Mouse (Mus musculus) limb, embryonic 14.5 days (tissue): Measurements from ENCODE around the gene Mthfsl. TPM values are rescaled to one million over a fixed set of nuclear protein-coding genes. Genes with fewer than 3 reads are reported as not detected.
"Not testable (repeated sequence)": the region's sequence is repeated elsewhere in the genome, so short reads cannot be mapped to it uniquely, and the experiment has no call there.

Source experiments
- ATAC-seq: fragments of 200-750 bp; cut with Nextera tagmentation; 2 replicates; pipeline ENCODE4 v1.8.0; 2017; ENCODE audit warnings: low read depth, moderate number of reproducible peaks, moderate TSS enrichment; ENCODE audit not compliant: low FRiP score
- DNase-seq: peaks from one replicate; pipeline ENCODE4 v3.0.0-alpha.2; 2015; ENCODE audit warnings: low spot score
- H3K27ac ChIP-seq: fragments of 300-500 bp; sonication (generic); replicated peaks from 2 replicates; pipeline ENCODE4 v1.5.1; 2014; ENCODE audit warnings: low read depth, mild to moderate bottlenecking, low read length, moderate library complexity, mixed read lengths
- H3K27me3 ChIP-seq: fragments of 300-500 bp; sonication (generic); 2 replicates; pipeline ENCODE4 v1.6.1; 2014; ENCODE audit warnings: low read length, mixed read lengths; ENCODE audit not compliant: control insufficient read depth, insufficient read depth
- H3K36me3 ChIP-seq: fragments of 300-500 bp; sonication (generic); 2 replicates; pipeline ENCODE4 v1.6.1; 2014; ENCODE audit warnings: mild to moderate bottlenecking, low read length, moderate library complexity, mixed read lengths; ENCODE audit not compliant: control insufficient read depth, insufficient read depth
- H3K4me1 ChIP-seq: fragments of 300-500 bp; sonication (generic); 2 replicates; pipeline ENCODE4 v1.6.1; 2014; ENCODE audit warnings: antibody characterized with exemption, low read length, mixed read lengths; ENCODE audit not compliant: control insufficient read depth, insufficient read depth
- H3K4me2 ChIP-seq: fragments of 300-500 bp; sonication (generic); replicated peaks from 2 replicates; pipeline ENCODE4 v1.6.1; 2014; ENCODE audit warnings: low read depth, mild to moderate bottlenecking, low read length, moderate library complexity; ENCODE audit not compliant: severe bottlenecking
- H3K4me3 ChIP-seq: fragments of 300-500 bp; sonication (generic); replicated peaks from 2 replicates; pipeline ENCODE4 v1.5.1; 2014; ENCODE audit warnings: low read length
- H3K9ac ChIP-seq: fragments of 300-500 bp; sonication (generic); 2 replicates; pipeline ENCODE4 v1.6.1; 2014; ENCODE audit warnings: mild to moderate bottlenecking, low read depth, low read length, moderate library complexity; ENCODE audit not compliant: severe bottlenecking
- H3K9me3 ChIP-seq: fragments of 300-500 bp; sonication (generic); 2 replicates; pipeline ENCODE4 v1.6.1; 2016; ENCODE audit warnings: low read length; ENCODE audit not compliant: control insufficient read depth
- WGBS: fragments of 180-500 bp; shearing (Covaris S2); extraction: QIAGEN DNeasy Blood & Tissue Kit; methylation state at CpG from one replicate; pipeline ENCODE4 v1.1.7; 2014; 5-methylcytosine and 5-hydroxymethylcytosine counted together
- polyA plus RNA-seq, 2 experiments: library from polyadenylated mRNA; depleted of rRNA in 1 of 2; stranded (reverse) in 1 of 2; unstranded in 1 of 2; fragments of >200 nt; fragmentation: Nextera tagmentation in 1 of 2; extraction: Ambion mirVana in 1 of 2; gene quantifications; 2 replicates each; pipeline versions ENCODE4 v1.2.1 to v1.2.3; 2012 to 2014

Mthfsl gene
- polyA plus RNA-seq, 2 experiments: 29.5 to 36.1 TPM

GRCm38 (mm10) chr9:88728311-88728710, 8.2 kb upstream of the Mthfsl start:
- not testable (repeated sequence) for H3K27ac ChIP-seq, H3K9ac ChIP-seq, H3K27me3 ChIP-seq, H3K4me2 ChIP-seq, ATAC-seq, DNase-seq, H3K36me3 ChIP-seq, H3K4me1 ChIP-seq, H3K9me3 ChIP-seq, H3K4me3 ChIP-seq

DNA sequence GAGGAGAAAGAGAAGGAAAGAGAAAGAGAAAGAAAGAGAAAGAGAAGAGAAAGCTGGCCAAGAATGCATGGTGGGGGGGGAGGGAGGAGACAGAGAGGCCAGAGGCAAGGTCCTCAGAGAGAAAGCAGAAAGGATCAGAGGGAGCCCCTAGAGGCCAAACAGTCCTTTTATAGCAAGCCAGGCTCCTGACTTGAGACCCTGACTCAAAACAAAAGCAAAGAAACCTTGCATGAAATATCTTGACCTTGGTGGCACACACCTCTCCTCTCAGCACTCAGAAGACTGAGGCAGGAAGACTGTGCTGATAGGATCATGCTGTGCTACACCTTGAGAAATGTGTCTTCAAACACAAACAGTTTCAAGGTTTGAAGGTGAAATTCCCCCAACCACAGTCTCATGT, 1.5 kb upstream of the Mthfsl start:
- H3K27ac ChIP-seq, H3K4me2 ChIP-seq, H3K9ac ChIP-seq, H3K4me3 ChIP-seq, ATAC-seq, H3K4me1 ChIP-seq, H3K36me3 ChIP-seq, DNase-seq, H3K9me3 ChIP-seq, H3K27me3 ChIP-seq: not testable (repeated sequence)

GRCm38 (mm10) chr9:88719073-88719921, 799 bp downstream of the Mthfsl start:
- ATAC-seq (peak; percentile 92), DNase-seq (peak; percentile 5)
- not testable (repeated sequence) for H3K4me1 ChIP-seq, H3K9me3 ChIP-seq, H3K27me3 ChIP-seq, H3K36me3 ChIP-seq
- H3K4me2 ChIP-seq: peak overlapping the region; percentile 35
- WGBS: 15% methylated on average over 7 of the region's 46 CpGs
- 0 out of 2 replicates have a peak overlapping the region, but pooled peaks have one; percentile 31 for H3K9ac ChIP-seq
- H3K4me3 ChIP-seq: peak overlapping the region; percentile 31
- peak overlapping the region; percentile 72; the same call in 1 of the 2 replicates for H3K27ac ChIP-seq

DNA sequence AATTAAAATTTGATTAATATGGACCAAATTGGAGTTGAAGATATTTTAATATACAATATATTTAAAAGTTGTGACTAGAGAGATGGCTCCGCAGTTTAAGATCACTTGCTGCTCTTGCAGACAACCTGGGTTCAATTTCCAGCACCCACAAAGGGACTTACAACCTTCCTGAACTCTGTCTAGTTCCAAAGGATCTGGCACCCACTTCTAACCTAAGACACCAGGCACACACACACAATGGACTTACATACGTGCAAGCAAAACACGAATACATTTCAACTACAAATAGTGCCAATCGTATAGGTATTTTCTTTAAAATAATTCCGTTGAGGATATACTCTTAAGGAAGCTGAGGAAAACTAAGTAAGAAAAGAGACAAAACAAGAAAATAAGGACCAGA, 1.5 kb downstream of the Mthfsl start:
- ATAC-seq, H3K36me3 ChIP-seq, H3K4me1 ChIP-seq, H3K9me3 ChIP-seq, H3K27ac ChIP-seq, H3K4me2 ChIP-seq, DNase-seq, H3K9ac ChIP-seq, H3K27me3 ChIP-seq: not testable (repeated sequence)
- H3K4me3 ChIP-seq: peak overlapping the region; percentile 31; the same call in 1 of the 2 replicates
- 74% methylated on average over 5 of the region's 5 CpGs for WGBS

GRCm38 (mm10) chr9:88718140-88718539, 2.0 kb downstream of the Mthfsl start:
- H3K4me1 ChIP-seq, H3K27me3 ChIP-seq, DNase-seq, H3K9ac ChIP-seq, H3K36me3 ChIP-seq, H3K27ac ChIP-seq, H3K4me2 ChIP-seq, ATAC-seq, H3K4me3 ChIP-seq, H3K9me3 ChIP-seq: not testable (repeated sequence)
- WGBS: 21% methylated on average over 2 of the region's 2 CpGs

DNA sequence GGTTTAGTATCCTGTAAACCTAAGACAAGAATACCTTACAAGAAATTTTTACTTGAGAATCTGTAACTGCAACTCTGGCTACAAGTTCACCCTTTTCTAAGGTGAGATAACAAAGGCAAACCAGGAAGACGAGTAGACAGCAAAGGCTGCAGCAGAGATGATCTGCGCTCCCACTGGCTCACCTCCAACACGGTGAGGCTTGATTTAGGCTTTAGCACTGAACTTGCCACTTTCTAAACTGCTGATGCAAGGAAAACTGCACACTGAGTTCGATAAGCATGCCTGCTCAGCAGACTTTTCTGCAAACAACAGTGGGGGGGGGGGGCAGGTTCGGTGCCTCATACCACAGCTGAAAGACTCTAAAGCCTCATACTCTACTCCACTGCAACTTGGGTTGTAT, 5.6 kb downstream of the Mthfsl start:
- DNase-seq, H3K27me3 ChIP-seq, H3K4me2 ChIP-seq, H3K36me3 ChIP-seq, H3K9me3 ChIP-seq, H3K4me3 ChIP-seq, H3K9ac ChIP-seq, H3K4me1 ChIP-seq, H3K27ac ChIP-seq, ATAC-seq: not testable (repeated sequence)
- 84% methylated on average over 5 of the region's 5 CpGs for WGBS

DNA sequence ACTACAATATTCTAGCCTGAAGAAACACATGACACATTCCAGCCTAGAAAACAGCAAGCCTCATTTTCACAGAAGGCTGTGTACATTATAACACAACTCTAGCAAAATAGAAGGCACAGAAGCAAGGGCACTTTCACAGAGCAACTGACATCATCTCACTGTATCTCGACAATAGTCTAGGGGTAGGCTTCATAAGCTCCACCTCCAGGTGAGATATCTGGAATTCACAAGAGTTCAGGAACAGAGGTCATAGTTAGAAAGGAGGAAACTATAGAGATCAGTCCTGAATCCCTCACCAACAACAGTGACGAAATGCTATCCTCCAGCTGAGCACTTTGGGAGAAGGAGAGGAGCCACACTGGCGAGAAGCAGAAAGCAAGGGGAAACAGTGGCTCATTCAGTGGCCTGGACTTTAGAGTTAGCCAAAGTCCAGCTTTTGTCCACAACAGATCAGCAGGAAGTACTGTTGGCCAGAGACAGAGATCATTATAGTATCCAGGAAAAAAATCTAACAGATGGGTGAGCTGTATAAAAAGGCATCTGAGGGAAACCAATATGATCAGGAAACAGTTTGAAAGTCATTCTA, 7.8 kb downstream of the Mthfsl start:
- H3K36me3 ChIP-seq, H3K9me3 ChIP-seq, H3K4me2 ChIP-seq, H3K4me1 ChIP-seq, H3K27me3 ChIP-seq, H3K4me3 ChIP-seq, DNase-seq, H3K27ac ChIP-seq, H3K9ac ChIP-seq, ATAC-seq: not testable (repeated sequence)
- 87% methylated on average over 3 of the region's 3 CpGs for WGBS

DNA sequence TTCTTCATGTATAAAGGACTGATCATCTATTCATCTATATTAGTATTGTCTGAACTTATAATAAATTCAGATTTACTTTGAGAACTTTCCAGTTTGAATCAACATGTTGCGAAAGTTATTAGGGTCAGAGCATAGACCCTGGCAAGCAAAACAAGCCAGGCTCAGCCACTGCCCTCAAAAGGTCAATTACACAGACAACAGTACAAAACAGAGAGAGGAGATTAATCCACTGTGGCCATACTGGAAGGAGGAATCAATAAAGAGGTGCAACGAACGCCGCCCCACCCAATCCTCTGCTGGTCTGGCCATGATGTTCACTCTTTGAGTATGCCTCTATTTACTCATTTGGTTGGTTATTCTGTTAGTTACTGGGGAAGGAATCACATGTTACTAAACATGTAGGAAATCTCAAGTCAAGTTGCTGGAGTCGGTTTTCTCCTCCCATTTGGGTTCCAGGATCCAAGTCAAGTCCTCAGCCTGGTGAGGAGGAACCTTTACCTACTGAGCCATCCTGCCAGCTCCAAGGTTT, 9.1 kb downstream of the Mthfsl start:
- not testable (repeated sequence) for H3K4me1 ChIP-seq, H3K27me3 ChIP-seq, H3K36me3 ChIP-seq, H3K9me3 ChIP-seq, H3K4me2 ChIP-seq, H3K27ac ChIP-seq, DNase-seq, ATAC-seq, H3K4me3 ChIP-seq, H3K9ac ChIP-seq
- WGBS: 90% methylated on average over 4 of the region's 5 CpGs
